Mouse (Mus musculus): ENCODE measurements around the gene Gm10309. TPM values are rescaled to one million over a fixed set of nuclear protein-coding genes. Genes with fewer than 3 reads are reported as not detected.

Gene Gm10309
- polyA plus RNA-seq, 1 experiment: not detected

DNA sequence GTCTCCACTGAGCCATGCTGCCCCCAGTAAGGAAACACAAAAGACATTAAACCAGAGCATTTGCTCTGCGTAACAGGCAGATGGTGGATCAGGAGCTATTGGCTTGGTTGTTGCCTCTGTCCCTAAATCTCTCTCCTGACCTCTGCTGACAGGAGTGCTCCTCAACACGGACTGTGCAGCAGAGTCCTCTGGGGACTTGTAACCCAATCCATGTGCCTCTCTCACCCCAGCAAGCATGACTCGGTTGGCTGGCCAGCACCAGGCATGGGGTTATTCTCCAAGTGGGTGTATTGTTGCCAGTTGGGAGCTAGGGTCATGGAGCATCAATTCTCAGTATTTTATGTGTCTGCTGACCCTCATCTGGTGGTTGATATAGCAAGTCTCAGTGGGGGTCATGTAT lies 41.7 kb downstream of the Gm10309 start:
- Histone ChIP-seq H3K4me1 (ENCODE audit: control insufficient read depth, insufficient read depth, low read length) (peaks cover 2% of the 10 kb centered on the region), H3K27me3 (ENCODE audit: control insufficient read depth, insufficient read depth, low read length, poor library complexity, severe bottlenecking) (no peaks in the 10 kb centered on the region), H3K4me3 (ENCODE audit: low read depth, low read length) (no peak overlapping the region), H3K36me3 (ENCODE audit: control insufficient read depth, insufficient read depth, low read length, poor library complexity, severe bottlenecking) (no peaks in the 10 kb centered on the region), H3K9ac (ENCODE audit: low read depth, poor library complexity, severe bottlenecking) (no peak overlapping the region), H3K9me3 (replicated peaks; ENCODE audit: control insufficient read depth, insufficient read depth, low read length, poor library complexity, severe bottlenecking) (no peaks in the 10 kb centered on the region), H3K27ac (ENCODE audit: insufficient read depth, low read length) (no peak overlapping the region)
- no peak for TF ChIP-seq CTCF (IDR thresholded peaks at IDR 0.05; ENCODE audit: low read depth, low read length)
- no peak for TF ChIP-seq POLR2A (IDR thresholded peaks at IDR 0.05; ENCODE audit: insufficient read depth, low read length)
- no peak for TF ChIP-seq EP300 (IDR thresholded peaks at IDR 0.05; ENCODE audit: insufficient read depth, low read depth, low read length)

DNA sequence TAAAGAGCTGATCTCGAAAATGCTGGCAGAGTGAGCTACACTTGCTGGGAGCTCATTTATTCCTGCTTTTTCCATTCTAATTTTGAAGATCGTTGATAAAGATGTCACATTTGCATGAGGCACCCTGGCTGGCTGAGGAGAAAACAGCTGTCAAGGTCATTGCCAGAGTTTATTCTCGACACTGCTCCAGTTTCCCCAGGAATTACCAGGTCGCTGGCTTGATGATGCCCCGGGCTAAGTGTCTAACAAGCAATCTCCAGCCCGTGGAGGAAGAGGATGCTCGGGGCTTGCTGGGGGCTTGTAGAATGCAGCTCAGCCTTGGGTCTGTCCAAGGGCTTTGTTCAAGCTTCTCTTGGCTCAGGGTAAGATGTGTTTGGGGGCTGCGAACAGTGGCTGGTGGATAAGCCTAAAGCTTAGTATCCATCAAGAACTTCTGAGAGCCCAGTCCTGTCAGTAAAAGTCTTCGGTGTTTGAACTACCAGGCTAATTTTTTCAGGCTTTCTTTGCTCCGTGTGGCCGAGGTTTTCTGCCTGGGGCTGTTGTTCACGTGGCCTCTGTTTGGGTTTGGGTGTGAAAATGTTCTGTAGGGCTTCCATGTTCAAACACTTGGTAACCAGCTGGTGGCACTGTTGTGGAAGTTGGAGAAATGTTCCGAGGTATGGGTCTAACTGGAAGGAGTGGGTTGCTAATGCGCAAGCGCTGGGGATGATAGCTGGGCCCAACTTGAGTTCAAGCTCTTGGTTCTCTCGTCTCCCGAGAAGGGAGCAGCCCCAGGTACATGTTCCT lies 44.2 kb downstream of the Gm10309 start:
- Histone ChIP-seq H3K27me3 (ENCODE audit: control insufficient read depth, insufficient read depth, low read length, poor library complexity, severe bottlenecking) (no peaks in the 10 kb centered on the region), H3K9ac (ENCODE audit: low read depth, poor library complexity, severe bottlenecking) (no peak overlapping the region), H3K4me1 (ENCODE audit: control insufficient read depth, insufficient read depth, low read length) (peaks cover 2% of the 10 kb centered on the region), H3K4me3 (ENCODE audit: low read depth, low read length) (no peak overlapping the region), H3K36me3 (ENCODE audit: control insufficient read depth, insufficient read depth, low read length, poor library complexity, severe bottlenecking) (no peaks in the 10 kb centered on the region), H3K9me3 (replicated peaks; ENCODE audit: control insufficient read depth, insufficient read depth, low read length, poor library complexity, severe bottlenecking) (no peaks in the 10 kb centered on the region), H3K27ac (ENCODE audit: insufficient read depth, low read length) (no peak overlapping the region)
- no peak for TF ChIP-seq POLR2A (IDR thresholded peaks at IDR 0.05; ENCODE audit: insufficient read depth, low read length)
- TF ChIP-seq CTCF (IDR thresholded peaks at IDR 0.05; ENCODE audit: low read depth, low read length): no peak
- TF ChIP-seq EP300 (IDR thresholded peaks at IDR 0.05; ENCODE audit: insufficient read depth, low read depth, low read length): no peak

GRCm38 (mm10) chr17:86458302-86458980 lies 46.6 kb downstream of the Gm10309 start:
- no peak for TF ChIP-seq CTCF (IDR thresholded peaks at IDR 0.05; ENCODE audit: low read depth, low read length)
- TF ChIP-seq POLR2A (IDR thresholded peaks at IDR 0.05; ENCODE audit: insufficient read depth, low read length): no peak
- TF ChIP-seq EP300 (IDR thresholded peaks at IDR 0.05; ENCODE audit: insufficient read depth, low read depth, low read length): no peak
- peaks cover 2% of the 10 kb centered on the region for H3K4me1 ChIP-seq (ENCODE audit: control insufficient read depth, insufficient read depth, low read length)
- no peak overlapping the region for H3K9ac ChIP-seq (ENCODE audit: low read depth, poor library complexity, severe bottlenecking)
- no peaks in the 10 kb centered on the region for H3K9me3 ChIP-seq (replicated peaks; ENCODE audit: control insufficient read depth, insufficient read depth, low read length, poor library complexity, severe bottlenecking)
- H3K27me3 ChIP-seq (ENCODE audit: control insufficient read depth, insufficient read depth, low read length, poor library complexity, severe bottlenecking): no peaks in the 10 kb centered on the region
- H3K36me3 ChIP-seq (ENCODE audit: control insufficient read depth, insufficient read depth, low read length, poor library complexity, severe bottlenecking): no peaks in the 10 kb centered on the region
- H3K4me3 ChIP-seq (ENCODE audit: low read depth, low read length): no peak overlapping the region
- no peak overlapping the region for H3K27ac ChIP-seq (ENCODE audit: insufficient read depth, low read length)

DNA sequence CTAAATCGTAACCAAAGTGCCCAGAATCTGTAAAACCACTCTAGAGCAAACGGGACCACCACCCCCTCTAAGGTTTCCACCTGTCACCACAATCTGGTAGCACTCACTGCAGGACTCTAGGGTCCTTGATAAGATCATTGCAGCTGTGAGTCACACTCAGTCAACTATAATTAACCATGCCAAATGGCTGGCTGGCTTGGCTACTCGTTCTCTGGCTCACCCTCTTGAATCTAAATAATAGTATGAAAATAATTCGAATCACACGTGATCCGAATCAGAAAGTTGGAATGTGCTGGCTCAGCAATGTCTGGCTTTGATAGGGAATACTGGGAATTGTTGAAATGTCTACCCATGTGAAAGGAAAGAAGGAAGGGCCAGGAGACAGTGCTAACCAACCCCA lies 48.5 kb downstream of the Gm10309 start:
- no peak overlapping the region for H3K4me3 ChIP-seq (ENCODE audit: low read depth, low read length)
- no peaks in the 10 kb centered on the region for H3K27me3 ChIP-seq (ENCODE audit: control insufficient read depth, insufficient read depth, low read length, poor library complexity, severe bottlenecking)
- TF ChIP-seq EP300 (IDR thresholded peaks at IDR 0.05; ENCODE audit: insufficient read depth, low read depth, low read length) (no peak), CTCF (IDR thresholded peaks at IDR 0.05; ENCODE audit: low read depth, low read length) (no peak), POLR2A (IDR thresholded peaks at IDR 0.05; ENCODE audit: insufficient read depth, low read length) (no peak)
- no peaks in the 10 kb centered on the region for H3K36me3 ChIP-seq (ENCODE audit: control insufficient read depth, insufficient read depth, low read length, poor library complexity, severe bottlenecking)
- no peak overlapping the region for H3K27ac ChIP-seq (ENCODE audit: insufficient read depth, low read length)
- no peaks in the 10 kb centered on the region for H3K9me3 ChIP-seq (replicated peaks; ENCODE audit: control insufficient read depth, insufficient read depth, low read length, poor library complexity, severe bottlenecking)
- H3K4me1 ChIP-seq (ENCODE audit: control insufficient read depth, insufficient read depth, low read length): peaks cover 2% of the 10 kb centered on the region
- no peak overlapping the region for H3K9ac ChIP-seq (ENCODE audit: low read depth, poor library complexity, severe bottlenecking)

DNA sequence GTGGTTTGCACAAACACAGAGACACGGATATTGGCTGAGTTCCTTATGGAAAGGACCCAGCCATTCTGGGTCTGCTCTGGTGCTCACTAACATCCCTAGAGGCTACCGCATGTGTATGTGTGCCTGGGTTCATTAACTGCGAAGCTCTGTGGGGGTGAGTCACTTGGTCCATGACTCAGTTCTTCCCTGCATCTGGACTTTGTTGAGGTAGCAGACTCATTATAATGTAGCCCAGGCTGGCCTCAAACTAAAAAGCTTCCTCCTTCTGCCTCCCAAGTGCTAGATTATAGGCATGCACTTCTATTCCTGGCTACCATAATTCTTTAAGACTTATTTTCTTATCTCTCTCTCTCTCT lies 50.7 kb downstream of the Gm10309 start:
- Histone ChIP-seq H3K27me3 (ENCODE audit: control insufficient read depth, insufficient read depth, low read length, poor library complexity, severe bottlenecking) (no peaks in the 10 kb centered on the region), H3K4me1 (ENCODE audit: control insufficient read depth, insufficient read depth, low read length) (no peaks in the 10 kb centered on the region), H3K27ac (ENCODE audit: insufficient read depth, low read length) (no peak overlapping the region), H3K36me3 (ENCODE audit: control insufficient read depth, insufficient read depth, low read length, poor library complexity, severe bottlenecking) (no peaks in the 10 kb centered on the region), H3K9ac (ENCODE audit: low read depth, poor library complexity, severe bottlenecking) (no peak overlapping the region), H3K4me3 (ENCODE audit: low read depth, low read length) (no peak overlapping the region), H3K9me3 (replicated peaks; ENCODE audit: control insufficient read depth, insufficient read depth, low read length, poor library complexity, severe bottlenecking) (no peaks in the 10 kb centered on the region)
- TF ChIP-seq EP300 (IDR thresholded peaks at IDR 0.05; ENCODE audit: insufficient read depth, low read depth, low read length) (no peak), CTCF (IDR thresholded peaks at IDR 0.05; ENCODE audit: low read depth, low read length) (no peak), POLR2A (IDR thresholded peaks at IDR 0.05; ENCODE audit: insufficient read depth, low read length) (no peak)

Data from ES-Bruce4 (cell line).